Mouse (Mus musculus) heart, adult 18-20 months (tissue): ENCODE results near the gene Smarcc1. TPM values are rescaled to one million over a fixed set of nuclear protein-coding genes. Genes with fewer than 3 reads are reported as not detected.
"Not testable (repeated sequence)": the region's sequence is repeated elsewhere in the genome, so short reads cannot be mapped to it uniquely, and the experiment has no call there.

Experiments used
- DNase-seq, 2 experiments: peaks; one replicate each; pipeline ENCODE4 v3.0.0; 2021 to 2022; ENCODE audit warnings: mixed read lengths in 1 of 2
- total RNA-seq, 2 experiments: library from RNA; stranded (reverse); gene quantifications; 2 replicates each; pipeline ENCODE4 v1.2.3; 2021

Smarcc1 gene
- total RNA-seq, 2 experiments from 2014 or later = 22.9 to 25.5 TPM

- DNase-seq = peak; percentile 99 to 100
These were observed 14.2 kb downstream of the Smarcc1 start for GRCm38 (mm10) chr9:110131525-110132197.

DNA sequence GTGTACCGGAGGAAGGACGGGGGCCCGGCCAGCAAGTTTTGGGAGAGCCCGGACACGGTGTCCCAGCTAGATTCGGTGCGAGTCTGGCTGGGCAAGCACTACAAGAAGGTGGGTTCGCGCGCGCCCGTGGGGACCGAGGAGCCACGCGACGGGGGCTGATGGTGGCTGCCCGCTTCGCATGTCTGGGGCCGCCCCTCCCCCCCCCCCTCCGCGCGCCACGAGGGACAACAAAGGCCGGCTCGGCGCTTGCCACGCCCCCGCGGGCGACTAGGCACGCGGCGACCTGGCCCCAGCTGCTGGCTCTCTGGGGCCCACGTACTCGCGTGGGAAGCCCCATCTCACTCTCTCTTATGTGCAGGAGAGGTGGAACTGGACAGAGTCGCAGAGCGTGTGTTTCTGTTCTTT lies 14.7 kb downstream of the Smarcc1 start:
- DNase-seq = no peak

- no peak for DNase-seq
These were observed 15.4 kb downstream of the Smarcc1 start for GRCm38 (mm10) chr9:110132921-110133320.

DNA sequence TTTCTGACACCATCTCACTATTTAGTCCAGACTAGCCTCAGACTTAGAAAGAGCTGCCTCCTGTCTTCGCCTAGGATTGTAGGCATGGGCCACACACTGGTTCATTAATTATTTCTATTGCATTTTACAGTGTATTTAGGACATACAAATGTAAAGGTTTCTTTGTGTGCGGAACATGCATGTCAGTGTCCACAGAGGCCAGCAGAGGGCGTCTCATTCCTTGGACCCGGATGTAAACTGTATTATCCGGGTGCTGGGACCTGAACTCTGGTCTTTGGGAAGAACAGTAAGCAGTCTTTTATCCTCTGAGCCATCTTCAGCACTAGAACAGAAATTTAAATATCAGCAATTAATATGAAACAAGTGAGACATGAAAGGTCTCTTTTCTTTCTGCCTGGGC lies 16.7 kb downstream of the Smarcc1 start:
- DNase-seq = no peak

GRCm38 (mm10) chr9:110139119-110139518 lies 21.6 kb downstream of the Smarcc1 start:
- DNase-seq = no peak

DNA sequence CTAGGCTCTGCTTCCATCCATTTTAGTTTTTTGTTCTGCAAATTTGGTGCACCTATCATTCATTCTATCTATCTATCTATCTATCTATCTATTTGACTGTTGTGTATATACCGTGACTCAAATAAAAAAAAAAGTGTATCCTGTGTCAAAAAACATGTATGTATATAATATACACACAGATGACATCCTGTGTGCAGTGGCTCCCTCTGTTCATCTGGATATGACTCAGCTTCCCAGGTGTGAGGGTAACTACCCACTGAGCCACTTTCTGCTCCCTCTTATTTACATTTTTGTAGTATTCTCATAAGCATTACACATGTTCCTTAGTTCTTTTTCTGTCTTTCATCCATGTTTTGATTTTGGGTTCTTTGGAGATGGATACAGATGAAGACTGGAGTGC lies 24.6 kb downstream of the Smarcc1 start:
- no peak for DNase-seq

DNA sequence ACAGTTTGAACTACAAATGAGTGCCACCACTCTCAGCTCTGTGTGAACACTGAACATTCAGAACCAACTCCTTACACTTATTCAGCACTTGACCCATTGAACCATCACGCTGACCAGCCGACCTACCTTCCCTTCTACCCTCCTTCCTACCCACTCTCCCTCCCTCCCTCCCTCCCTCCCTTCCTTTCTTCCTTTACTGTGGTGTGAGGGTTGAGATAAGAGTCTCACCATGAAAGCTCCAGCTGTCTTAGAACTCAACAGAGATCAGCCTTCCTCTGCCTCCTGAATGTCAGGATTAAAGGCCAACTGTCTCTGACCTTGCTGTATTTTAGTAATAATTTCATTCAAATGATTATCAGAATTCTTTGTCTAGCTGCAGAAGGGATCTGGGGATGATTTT lies 31.1 kb downstream of the Smarcc1 start:
- no peak for DNase-seq

- peak in 1 of 2 experiments; percentile 4 for DNase-seq
These were observed 41.5 kb downstream of the Smarcc1 start for GRCm38 (mm10) chr9:110159036-110159435.

- DNase-seq = not testable (repeated sequence)
These were observed 43.0 kb downstream of the Smarcc1 start for GRCm38 (mm10) chr9:110160486-110160885.

- no peak for DNase-seq
These were observed 44.9 kb downstream of the Smarcc1 start for GRCm38 (mm10) chr9:110162441-110162840.

DNA sequence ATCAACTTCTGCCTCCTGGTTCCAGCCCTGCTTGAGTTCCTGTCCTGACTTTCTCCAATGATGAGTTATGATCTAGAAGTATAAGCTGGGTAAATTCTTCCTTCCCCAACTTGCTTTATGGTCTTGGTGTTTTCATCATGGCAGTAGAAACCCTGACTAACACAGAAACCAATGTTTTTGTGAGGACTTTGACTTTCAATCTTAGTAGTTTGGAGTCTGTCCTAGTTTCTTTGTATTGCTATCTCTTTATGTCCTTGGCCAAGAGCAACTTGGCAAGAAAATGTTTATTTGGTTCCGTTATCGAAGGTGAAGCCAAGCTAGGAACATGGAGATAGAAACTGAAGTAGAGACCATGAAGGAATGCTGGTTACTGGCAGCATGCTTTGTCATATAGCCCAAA lies 45.6 kb downstream of the Smarcc1 start:
- DNase-seq = peak; percentile 10 to 17

DNA sequence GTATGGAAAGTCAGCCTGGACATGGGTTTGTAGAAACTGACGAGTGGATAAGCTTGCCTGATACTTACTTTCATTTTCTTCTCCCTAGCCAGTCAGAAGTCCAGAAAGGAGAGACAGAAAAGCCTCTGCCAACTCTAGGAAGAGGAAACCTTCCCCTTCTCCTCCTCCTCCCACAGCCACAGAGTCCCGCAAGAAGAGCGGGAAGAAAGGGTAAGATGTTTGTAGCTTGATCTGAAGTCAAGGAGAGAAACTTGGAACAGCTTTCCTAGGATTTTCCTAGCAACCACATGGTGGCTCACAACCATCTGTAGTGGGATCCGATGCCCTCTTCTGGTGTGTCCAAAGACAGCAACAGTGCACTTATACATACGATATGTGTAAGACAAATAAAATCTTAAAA lies 53.4 kb downstream of the Smarcc1 start:
- DNase-seq = peak; percentile 10 to 29

DNA sequence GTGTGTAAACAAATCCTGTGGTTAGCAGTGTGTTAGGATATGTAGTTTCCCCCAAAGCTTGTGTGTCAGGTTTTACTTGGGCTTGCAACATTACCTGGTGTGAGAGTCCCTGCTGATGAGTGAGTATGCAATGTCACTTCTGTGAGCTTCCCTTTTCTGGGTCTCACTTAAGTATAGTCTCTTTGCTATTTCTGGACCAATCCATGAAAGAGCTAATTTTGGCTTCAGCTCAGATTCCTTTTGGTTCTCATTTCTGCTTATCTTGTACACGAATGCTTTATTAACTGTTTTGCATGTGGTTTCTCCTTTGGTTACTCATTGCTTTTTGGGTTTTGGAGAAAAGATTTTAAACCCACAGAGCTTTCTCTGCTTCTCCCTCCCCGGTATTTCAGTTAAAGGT lies 82.4 kb downstream of the Smarcc1 start:
- no peak for DNase-seq

DNA sequence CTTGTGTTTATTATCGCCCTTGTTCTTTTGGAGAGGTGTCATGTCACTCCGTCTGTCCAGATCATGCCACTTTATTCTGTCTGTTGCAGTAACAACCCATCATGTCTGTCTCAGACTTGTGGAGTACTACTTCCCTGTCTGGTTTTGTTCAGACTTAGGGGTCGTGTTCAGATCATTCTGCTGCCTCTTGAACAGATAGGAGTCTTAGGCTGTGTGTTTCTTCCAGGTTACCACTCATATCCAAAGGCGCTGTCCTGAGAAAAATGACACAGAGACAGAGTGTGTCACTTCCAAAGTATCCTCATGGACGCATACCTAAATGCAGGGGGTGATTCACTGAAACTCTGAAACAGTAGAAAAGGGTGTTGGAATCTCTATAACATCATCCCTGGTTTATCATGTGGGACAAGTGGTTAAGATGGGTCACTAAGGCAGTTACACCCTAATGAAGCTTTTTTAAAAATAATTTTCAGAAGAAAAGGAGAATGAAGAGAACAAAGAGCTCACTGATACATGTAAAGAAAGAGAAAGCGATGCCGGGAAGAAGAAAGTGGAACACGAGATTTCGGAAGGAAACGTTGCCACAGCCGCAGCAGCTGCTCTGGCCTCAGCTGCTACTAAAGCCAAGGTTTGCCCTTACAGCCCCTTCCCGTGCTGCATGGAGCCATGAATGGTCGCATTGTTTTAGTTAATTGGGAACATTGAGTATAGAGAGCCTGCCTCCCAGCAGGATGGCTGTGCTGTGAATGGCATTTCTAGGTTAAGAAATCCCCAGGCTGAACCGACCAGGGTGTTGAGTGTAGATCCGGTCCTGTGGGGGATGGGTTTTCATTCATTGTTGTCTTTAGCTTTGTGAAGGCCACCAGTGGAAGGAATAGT lies 88.3 kb downstream of the Smarcc1 start:
- no peak for DNase-seq

DNA sequence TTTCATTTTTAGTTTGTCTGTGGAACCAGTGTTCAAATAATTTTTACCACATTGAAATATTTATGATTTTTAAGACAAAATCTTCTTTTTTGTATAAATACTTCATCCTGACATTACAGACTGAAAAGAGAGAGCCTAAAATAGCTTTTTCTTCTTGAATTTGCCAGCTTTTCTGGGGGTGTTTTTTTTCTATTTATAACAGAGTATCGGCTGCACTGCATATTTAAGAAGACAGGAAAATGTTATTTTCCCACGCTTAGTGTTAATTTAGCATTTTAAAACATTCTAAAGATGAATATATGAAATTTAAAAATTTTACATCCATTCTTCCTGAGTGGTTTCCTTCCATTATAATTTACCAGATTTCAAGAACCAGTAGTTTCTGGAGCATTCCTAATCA lies 88.9 kb downstream of the Smarcc1 start:
- DNase-seq = no peak

DNA sequence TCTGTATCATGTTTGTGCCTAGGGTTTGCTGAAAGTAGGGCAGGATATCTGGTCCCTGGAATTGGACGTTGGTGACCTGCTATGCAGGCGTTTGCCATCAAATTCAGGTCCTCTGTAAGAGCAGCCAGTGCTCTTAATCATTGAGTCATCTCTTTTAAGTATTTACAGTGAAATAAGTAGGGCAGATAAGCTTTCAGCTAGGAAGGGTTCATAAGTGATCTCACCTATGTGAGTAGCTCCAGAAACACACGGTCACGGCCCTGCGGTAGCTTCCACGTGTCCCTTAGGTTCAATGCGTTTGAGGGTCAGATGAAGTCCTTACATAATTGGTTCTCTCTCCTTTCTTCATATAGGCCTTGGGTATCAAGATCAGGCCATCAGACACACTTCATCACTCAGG lies 90.8 kb downstream of the Smarcc1 start:
- no peak for DNase-seq

- no peak for DNase-seq
These were observed 91.5 kb downstream of the Smarcc1 start for GRCm38 (mm10) chr9:110208967-110209366.

DNA sequence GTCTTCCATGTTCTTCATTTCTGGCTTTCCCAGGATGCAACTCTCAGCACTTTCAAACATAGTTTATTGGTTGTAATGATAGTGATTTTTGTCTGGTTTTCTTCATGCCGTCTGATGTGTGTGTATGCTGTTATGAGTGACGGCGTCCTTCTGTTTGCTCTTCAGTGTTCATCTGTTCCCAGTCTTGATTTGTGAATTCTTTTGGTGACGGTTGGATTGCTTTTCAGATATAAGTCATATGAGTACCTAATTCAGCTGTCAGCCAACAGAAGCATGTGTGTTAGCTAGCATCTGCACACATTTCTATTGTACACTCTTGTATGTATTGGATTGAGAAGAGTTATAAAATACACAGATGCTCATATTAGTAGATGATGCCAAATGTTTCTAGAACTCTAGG lies 106.8 kb downstream of the Smarcc1 start:
- DNase-seq = no peak

- no peak for DNase-seq
These were observed 108.7 kb downstream of the Smarcc1 start for GRCm38 (mm10) chr9:110226191-110226590.

DNA sequence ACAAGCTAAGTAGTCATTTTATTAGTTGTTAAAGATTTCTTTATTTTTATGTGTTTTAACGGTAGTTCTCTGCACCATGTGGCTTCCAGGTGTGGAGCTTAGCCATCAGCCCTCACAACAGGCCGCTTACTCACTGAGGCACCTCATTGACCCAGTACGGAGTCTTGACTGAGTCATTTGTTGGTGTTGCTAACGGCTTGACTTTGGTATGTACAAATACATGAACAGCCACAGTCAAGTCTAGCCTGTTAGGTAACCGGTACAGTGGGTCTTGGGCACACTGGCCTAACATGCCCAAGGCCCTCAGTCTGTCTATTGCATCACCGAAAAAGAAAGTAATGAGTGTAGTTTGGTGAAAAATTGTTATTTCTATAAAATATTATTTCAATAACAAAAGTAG lies 111.2 kb downstream of the Smarcc1 start:
- no peak for DNase-seq

DNA sequence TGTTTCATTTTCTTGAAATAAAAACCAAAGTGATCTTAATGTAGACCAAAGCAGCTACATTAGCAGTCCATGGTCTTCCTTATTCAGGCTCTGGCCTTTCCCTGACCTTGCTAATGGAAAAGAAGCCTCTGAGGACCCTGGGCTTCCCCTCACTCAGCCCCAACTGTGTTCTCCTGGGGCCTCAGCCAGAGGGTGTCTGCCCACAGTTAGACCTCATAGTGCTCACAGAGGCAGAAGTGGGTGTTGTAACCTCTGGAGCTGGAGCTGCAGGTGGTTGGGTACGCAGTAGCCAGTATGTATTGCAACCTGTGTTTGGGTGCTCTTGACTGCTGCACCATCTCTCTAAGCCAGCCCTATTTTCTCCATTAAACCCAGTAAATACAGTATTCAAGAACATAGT lies 111.6 kb downstream of the Smarcc1 start:
- DNase-seq = no peak

GRCm38 (mm10) chr9:110229566-110230248 lies 112.2 kb downstream of the Smarcc1 start:
- no peak for DNase-seq
